Mouse (Mus musculus) hindbrain, embryonic 11.5 days (tissue): ENCODE data around the gene Utrn. TPM values are rescaled to one million over a fixed set of nuclear protein-coding genes. Genes with fewer than 3 reads are reported as not detected.

ENCODE experiments used
- ATAC-seq: fragments of 200-750 bp; cut with Nextera tagmentation; 2 replicates; pipeline ENCODE4 v1.8.0; 2017; ENCODE audit warnings: mild to moderate bottlenecking, moderate TSS enrichment, moderate library complexity; ENCODE audit not compliant: low FRiP score
- DNase-seq: peaks from one replicate; pipeline ENCODE4 v3.0.0-alpha.2; 2015; ENCODE audit warnings: low spot score
- H3K27ac ChIP-seq: fragments of 300-500 bp; sonication (generic); 2 replicates; pipeline ENCODE4 v1.5.1; 2014; ENCODE audit warnings: mild to moderate bottlenecking, low read depth, low read length
- H3K27me3 ChIP-seq: fragments of 300-500 bp; sonication (generic); 2 replicates; pipeline ENCODE4 v1.6.1; 2014; ENCODE audit warnings: mild to moderate bottlenecking, low read length, moderate library complexity, mixed read lengths; ENCODE audit not compliant: control insufficient read depth, insufficient read depth
- H3K36me3 ChIP-seq: fragments of 300-500 bp; sonication (generic); 2 replicates; pipeline ENCODE4 v1.6.1; 2014; ENCODE audit warnings: mild to moderate bottlenecking, low read length, moderate library complexity, mixed read lengths; ENCODE audit not compliant: control insufficient read depth, insufficient read depth
- H3K4me1 ChIP-seq: fragments of 300-500 bp; sonication (generic); replicated peaks from 2 replicates; pipeline ENCODE4 v1.6.1; 2014; ENCODE audit warnings: low read length, mixed read lengths; ENCODE audit not compliant: control insufficient read depth, insufficient read depth
- H3K4me2 ChIP-seq: fragments of 300-500 bp; sonication (generic); replicated peaks from 2 replicates; pipeline ENCODE4 v1.6.1; 2014; ENCODE audit warnings: mild to moderate bottlenecking, low read depth, low read length
- H3K4me3 ChIP-seq: fragments of 300-500 bp; sonication (generic); 2 replicates; pipeline ENCODE4 v1.5.1; 2014; ENCODE audit warnings: low read depth, low read length
- H3K9ac ChIP-seq: fragments of 300-500 bp; sonication (generic); 2 replicates; pipeline ENCODE4 v1.6.1; 2014; ENCODE audit warnings: low read depth, low read length
- H3K9me3 ChIP-seq: fragments of 300-500 bp; sonication (generic); 2 replicates; pipeline ENCODE4 v1.6.1; 2016; ENCODE audit warnings: low read length; ENCODE audit not compliant: control insufficient read depth
- WGBS: fragments of 180-500 bp; shearing (Covaris S2); extraction: QIAGEN DNeasy Blood & Tissue Kit; methylation state at CpG from one replicate; pipeline ENCODE4 v1.1.7; 2014; 5-methylcytosine and 5-hydroxymethylcytosine counted together
- polyA plus RNA-seq: library from polyadenylated mRNA; unstranded; fragments of >200 nt; fragmentation: Nextera tagmentation; extraction: Ambion mirVana; gene quantifications from 2 replicates; pipeline ENCODE4 v1.2.1, GENCODE M21; 2014

Gene Utrn
- polyA plus RNA-seq, 1 experiment from 2014 or later: 54.7 TPM

DNA sequence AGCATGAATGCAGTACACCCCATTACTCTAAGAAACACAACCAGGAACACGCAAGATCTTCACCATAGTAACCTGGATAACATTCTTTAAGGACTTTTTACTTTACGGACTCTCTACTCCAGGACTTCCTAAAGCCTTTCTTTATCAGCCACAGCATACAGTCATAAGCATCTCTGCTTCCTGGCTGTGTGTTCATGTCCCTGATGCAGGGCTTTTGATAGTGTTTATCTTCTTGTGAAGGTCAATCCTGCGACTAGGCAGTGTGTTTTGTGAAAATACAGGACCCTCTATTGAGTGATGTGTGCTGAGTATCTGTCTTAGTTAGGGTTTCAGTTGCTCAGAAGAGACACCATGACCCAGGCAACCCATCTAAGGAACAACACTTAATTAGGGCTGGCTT is 351.0 kb downstream of the Utrn start:
- Histone ChIP-seq H3K4me2 (no peak overlapping the region), H3K4me3 (no peak overlapping the region), H3K27me3 (no peaks in the 10 kb centered on the region), H3K9ac (no peak overlapping the region), H3K9me3 (no peaks in the 10 kb centered on the region), H3K27ac (no peak overlapping the region), H3K4me1 (no peaks in the 10 kb centered on the region), H3K36me3 (no peaks in the 10 kb centered on the region)
- DNase-seq (no peak), ATAC-seq (no peak)
- 93% methylated on average over 3 of the region's 3 CpGs for WGBS

DNA sequence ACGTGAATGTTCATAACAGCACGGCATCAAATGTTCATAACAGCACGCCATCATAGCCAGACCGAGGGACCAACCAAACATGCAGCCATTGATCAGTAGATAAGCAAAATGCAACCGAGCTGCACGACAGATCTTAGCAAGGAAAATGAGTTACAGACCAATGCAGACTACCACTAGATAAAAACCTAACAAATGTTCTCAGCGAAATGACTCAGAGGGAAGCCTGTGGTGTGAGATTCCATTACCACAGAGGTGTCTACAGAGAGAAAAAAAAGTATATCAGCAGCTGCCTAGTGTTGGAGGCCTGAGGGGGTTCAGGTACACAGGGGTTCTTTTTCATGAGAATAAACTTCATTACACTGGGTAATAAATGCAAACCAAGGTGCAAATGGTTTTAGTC is 363.6 kb downstream of the Utrn start:
- Histone ChIP-seq H3K27me3 (no peaks in the 10 kb centered on the region), H3K4me3 (no peak overlapping the region), H3K4me1 (no peaks in the 10 kb centered on the region), H3K9me3 (no peaks in the 10 kb centered on the region), H3K4me2 (no peak overlapping the region), H3K9ac (no peak overlapping the region), H3K36me3 (no peaks in the 10 kb centered on the region), H3K27ac (no peak overlapping the region)
- no peak for DNase-seq
- no peak for ATAC-seq
- WGBS: 92% methylated on average over 7 of the region's 7 CpGs

- 92% methylated on average over 5 of the region's 5 CpGs for WGBS
- no peaks in the 10 kb centered on the region for H3K4me1 ChIP-seq
- ATAC-seq: no peak
- no peaks in the 10 kb centered on the region for H3K36me3 ChIP-seq
- DNase-seq: no peak
- no peak overlapping the region for H3K27ac ChIP-seq
- H3K27me3 ChIP-seq: no peaks in the 10 kb centered on the region
- H3K4me3 ChIP-seq: no peak overlapping the region
- H3K4me2 ChIP-seq: no peak overlapping the region
- no peak overlapping the region for H3K9ac ChIP-seq
- H3K9me3 ChIP-seq: no peaks in the 10 kb centered on the region
Measured at GRCm38 (mm10) chr10:12500489-12500888, 368.7 kb downstream of the Utrn start.

DNA sequence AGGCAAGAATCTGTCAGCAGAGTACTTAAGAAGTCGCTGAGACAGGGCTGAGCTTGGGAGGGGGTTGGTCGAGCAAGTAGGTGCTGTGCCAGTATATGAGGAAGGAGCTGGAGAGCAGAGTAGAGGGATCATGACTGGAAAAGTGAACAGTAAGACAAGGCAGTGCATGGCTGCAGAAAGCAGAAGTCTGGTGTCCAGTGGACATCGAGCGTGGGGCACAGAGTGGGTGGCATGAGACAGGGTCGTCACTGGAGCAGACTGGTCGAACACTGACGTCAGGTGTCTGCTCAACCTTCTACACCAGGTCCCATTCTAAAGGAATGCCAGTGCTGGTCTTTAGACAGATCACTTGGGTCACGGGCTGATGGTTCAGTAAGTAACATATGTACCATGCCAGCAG is 371.6 kb downstream of the Utrn start:
- H3K9me3 ChIP-seq: no peaks in the 10 kb centered on the region
- WGBS: 88% methylated on average over 8 of the region's 8 CpGs
- no peak overlapping the region for H3K27ac ChIP-seq
- ATAC-seq: no peak
- H3K9ac ChIP-seq: no peak overlapping the region
- H3K4me2 ChIP-seq: no peak overlapping the region
- no peak for DNase-seq
- H3K4me1 ChIP-seq: no peaks in the 10 kb centered on the region
- H3K36me3 ChIP-seq: no peaks in the 10 kb centered on the region
- H3K4me3 ChIP-seq: no peak overlapping the region
- no peaks in the 10 kb centered on the region for H3K27me3 ChIP-seq

GRCm38 (mm10) chr10:12489551-12490177 is 379.5 kb downstream of the Utrn start:
- no peak overlapping the region for H3K9ac ChIP-seq
- DNase-seq: no peak
- H3K4me3 ChIP-seq: no peak overlapping the region
- no peak overlapping the region for H3K27ac ChIP-seq
- H3K9me3 ChIP-seq: no peaks in the 10 kb centered on the region
- H3K4me1 ChIP-seq: no peaks in the 10 kb centered on the region
- H3K4me2 ChIP-seq: no peak overlapping the region
- ATAC-seq: no peak
- no peaks in the 10 kb centered on the region for H3K27me3 ChIP-seq
- no peaks in the 10 kb centered on the region for H3K36me3 ChIP-seq
- 50% methylated on average over 4 of the region's 4 CpGs for WGBS

DNA sequence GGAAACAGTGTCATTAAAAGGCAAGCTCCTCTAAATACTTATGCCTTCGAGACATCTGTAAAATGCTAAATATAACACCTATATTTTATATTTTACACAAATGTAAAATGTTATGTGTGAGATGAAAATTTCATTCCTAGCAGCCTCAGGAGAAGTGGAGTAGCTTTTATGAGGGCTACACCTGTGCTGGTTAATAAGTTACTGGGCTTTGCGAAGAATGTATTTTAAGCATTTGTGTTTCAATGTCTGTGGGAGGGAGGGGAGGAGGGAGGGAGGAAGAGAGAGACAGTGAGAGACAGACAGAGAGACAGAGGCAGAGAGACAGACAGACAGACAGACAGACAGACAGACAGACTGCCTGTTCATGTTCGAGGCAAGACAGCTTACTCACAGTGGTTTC is 380.6 kb downstream of the Utrn start:
- no peak overlapping the region for H3K27ac ChIP-seq
- DNase-seq (no peak), ATAC-seq (no peak)
- no peaks in the 10 kb centered on the region for H3K4me1 ChIP-seq
- H3K36me3 ChIP-seq: no peaks in the 10 kb centered on the region
- WGBS: 80% methylated on average over 3 of the region's 3 CpGs
- H3K9me3 ChIP-seq: no peaks in the 10 kb centered on the region
- no peak overlapping the region for H3K4me2 ChIP-seq
- H3K4me3 ChIP-seq: no peak overlapping the region
- H3K9ac ChIP-seq: no peak overlapping the region
- no peaks in the 10 kb centered on the region for H3K27me3 ChIP-seq

GRCm38 (mm10) chr10:12488117-12488516 is 381.0 kb downstream of the Utrn start:
- DNase-seq: no peak
- no peak for ATAC-seq
- H3K36me3 ChIP-seq: no peaks in the 10 kb centered on the region
- H3K27ac ChIP-seq: no peak overlapping the region
- H3K4me3 ChIP-seq: no peak overlapping the region
- 87% methylated on average over 5 of the region's 5 CpGs for WGBS
- H3K9me3 ChIP-seq: no peaks in the 10 kb centered on the region
- H3K27me3 ChIP-seq: no peaks in the 10 kb centered on the region
- H3K9ac ChIP-seq: no peak overlapping the region
- H3K4me1 ChIP-seq: no peaks in the 10 kb centered on the region
- H3K4me2 ChIP-seq: no peak overlapping the region

- Histone ChIP-seq H3K4me2 (no peak overlapping the region), H3K36me3 (no peaks in the 10 kb centered on the region), H3K9ac (no peak overlapping the region), H3K4me3 (no peak overlapping the region), H3K27ac (no peak overlapping the region), H3K9me3 (no peaks in the 10 kb centered on the region), H3K27me3 (no peaks in the 10 kb centered on the region), H3K4me1 (no peaks in the 10 kb centered on the region)
- 81% methylated on average over 1 of the region's 1 CpGs for WGBS
- ATAC-seq (no peak), DNase-seq (no peak)
Measured at GRCm38 (mm10) chr10:12483494-12483893, 385.7 kb downstream of the Utrn start.

- no peaks in the 10 kb centered on the region for H3K36me3 ChIP-seq
- DNase-seq (no peak), ATAC-seq (no peak)
- no peaks in the 10 kb centered on the region for H3K9me3 ChIP-seq
- H3K27me3 ChIP-seq: no peaks in the 10 kb centered on the region
- H3K9ac ChIP-seq: no peak overlapping the region
- WGBS: 91% methylated on average over 3 of the region's 3 CpGs
- no peak overlapping the region for H3K4me2 ChIP-seq
- no peaks in the 10 kb centered on the region for H3K4me1 ChIP-seq
- no peak overlapping the region for H3K27ac ChIP-seq
- H3K4me3 ChIP-seq: no peak overlapping the region
Measured at GRCm38 (mm10) chr10:12482975-12483374, 386.2 kb downstream of the Utrn start.
